8 mouse cellular contexts compared by ENCODE assay signal in the genomic region with DNA sequence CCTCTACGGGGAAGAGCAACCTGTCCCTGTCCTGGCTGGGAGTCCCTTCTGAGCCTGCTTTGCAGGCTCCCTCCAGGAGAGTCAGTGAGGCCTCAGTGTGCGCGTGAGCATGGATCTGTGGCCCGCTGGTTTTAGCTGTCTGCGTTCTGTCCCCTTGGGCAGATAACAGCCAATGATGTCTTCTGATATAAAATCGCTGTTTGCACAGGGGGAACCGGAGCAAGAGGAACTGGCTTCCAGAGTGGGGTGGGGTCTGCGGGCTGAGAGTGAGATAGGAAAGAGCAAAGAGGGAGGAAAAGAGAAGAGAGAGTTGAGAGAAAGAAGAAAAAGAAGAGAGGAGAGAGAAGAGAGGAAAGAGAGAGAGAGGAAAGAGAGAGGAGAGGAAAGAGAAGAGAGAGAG. TPM values are rescaled to one million over a fixed set of nuclear protein-coding genes. Genes with fewer than 3 reads are reported as not detected.
DNase-seq lines count a peak whose midpoint lies in the region; ATAC-seq and TF ChIP-seq lines count a peak whose summit lies in the region.

No protein-coding gene starts in this region.

- no peak for TF ChIP-seq POLR2A in bone marrow, adult 2 months (IDR thresholded peaks at IDR 0.05; ENCODE audit: borderline replicate concordance, control insufficient read depth, low read depth, low read length)

- H3K27ac ChIP-seq in heart, embryonic 15.5 days: no peak overlapping the region
- no peak overlapping the region for H3K27ac ChIP-seq in bone marrow, adult 2 months (ENCODE audit: control insufficient read depth, insufficient read depth, low read depth, low read length, poor library complexity)
- H3K27ac ChIP-seq in forebrain, embryonic 13.5 days: no peak overlapping the region
- H3K27ac ChIP-seq in liver, embryonic 12.5 days: 0 out of 2 replicates have a peak overlapping the region, but pooled peaks have one; percentile 48
- no peak overlapping the region for H3K27ac ChIP-seq in stomach, postnatal 0 days (replicated peaks)

- peaks cover 6% of the 10 kb centered on the region for H3K4me1 ChIP-seq in heart, embryonic 15.5 days (replicated peaks)
- H3K4me1 ChIP-seq in bone marrow, adult 2 months (ENCODE audit: control insufficient read depth, insufficient read depth, low read length): no peaks in the 10 kb centered on the region
- 0 out of 2 replicates have a peak, but pooled peaks cover 7% of the 10 kb centered on the region for H3K4me1 ChIP-seq in forebrain, embryonic 13.5 days
- H3K4me1 ChIP-seq in liver, embryonic 12.5 days: peaks cover 22% of the 10 kb centered on the region
- H3K4me1 ChIP-seq in stomach, postnatal 0 days (replicated peaks; ENCODE audit: control insufficient read depth, insufficient read depth): no peaks in the 10 kb centered on the region

- peaks cover 18% of the 10 kb centered on the region; the same call in 1 of the 2 replicates for H3K36me3 ChIP-seq in heart, embryonic 15.5 days
- H3K36me3 ChIP-seq in forebrain, embryonic 13.5 days (ENCODE audit: poor library complexity, severe bottlenecking): peaks cover 26% of the 10 kb centered on the region
- peaks cover 21% of the 10 kb centered on the region for H3K36me3 ChIP-seq in liver, embryonic 12.5 days
- H3K36me3 ChIP-seq in stomach, postnatal 0 days (ENCODE audit: control insufficient read depth, insufficient read depth, low read length): peaks cover 6% of the 10 kb centered on the region; the same call in 1 of the 2 replicates

- 16% methylated on average over 8 of the region's 8 CpGs for whole genome bisulfite sequencing in heart, embryonic 15.5 days
- WGBS in bone marrow, adult 2 months: 15% methylated on average over 8 of the region's 8 CpGs
- 30% methylated on average over 8 of the region's 8 CpGs for WGBS in forebrain, embryonic 13.5 days
- 10% methylated on average over 8 of the region's 8 CpGs for WGBS in liver, embryonic 12.5 days (ENCODE audit: insufficient replicate concordance)
- 17% methylated on average over 8 of the region's 8 CpGs for WGBS in stomach, postnatal 0 days

- H3K27me3 ChIP-seq in heart, embryonic 15.5 days: no peaks in the 10 kb centered on the region
- no peaks in the 10 kb centered on the region for H3K27me3 ChIP-seq in forebrain, embryonic 13.5 days
- H3K27me3 ChIP-seq in liver, embryonic 12.5 days (replicated peaks): no peaks in the 10 kb centered on the region
- no peaks in the 10 kb centered on the region for H3K27me3 ChIP-seq in stomach, postnatal 0 days (ENCODE audit: control insufficient read depth, insufficient read depth, low read length)

- peak overlapping the region; percentile 95 for H3K4me2 ChIP-seq in heart, embryonic 15.5 days
- H3K4me2 ChIP-seq in forebrain, embryonic 13.5 days: peak overlapping the region; percentile 96
- H3K4me2 ChIP-seq in liver, embryonic 12.5 days: peak overlapping the region; percentile 99
- H3K4me2 ChIP-seq in stomach, postnatal 0 days (replicated peaks; ENCODE audit: low read depth): peak overlapping the region; percentile 99

- intact Hi-C loops in left cerebral cortex, postnatal 4 days (cut with DNase I): loop anchor here (10.0 kb wide), 2 partner anchors 118 to 228 kb away; a partner anchor contains a TSS

- TF ChIP-seq EP300 in stomach, postnatal 0 days (optimal IDR thresholded peaks at IDR 0.05): no peak

- 0 out of 2 replicates have a peak, but pooled peaks cover 5% of the 10 kb centered on the region for H3K9me3 ChIP-seq in heart, embryonic 15.5 days (replicated peaks)
- H3K9me3 ChIP-seq in forebrain, embryonic 13.5 days (replicated peaks): no peaks in the 10 kb centered on the region
- peaks cover 9% of the 10 kb centered on the region; the same call in 1 of the 2 replicates for H3K9me3 ChIP-seq in liver, embryonic 12.5 days (replicated peaks)
- no peaks in the 10 kb centered on the region for H3K9me3 ChIP-seq in stomach, postnatal 0 days (ENCODE audit: control insufficient read depth, low read length)

- peak overlapping the region; percentile 69 for H3K9ac ChIP-seq in heart, embryonic 15.5 days
- H3K9ac ChIP-seq in forebrain, embryonic 13.5 days: peak overlapping the region; percentile 88
- peak overlapping the region; percentile 87 for H3K9ac ChIP-seq in liver, embryonic 12.5 days
- peak overlapping the region; percentile 75; the same call in 1 of the 2 replicates for H3K9ac ChIP-seq in stomach, postnatal 0 days (ENCODE audit: low read length)

- ATAC-seq in heart, embryonic 15.5 days (replicated peaks; ENCODE audit: insufficient number of reproducible peaks, insufficient read depth, low FRiP score, low read depth): no peak
- ATAC-seq in forebrain, embryonic 13.5 days: no peak
- ATAC-seq in liver, embryonic 12.5 days: peak; percentile 13; the same call in 1 of the 2 replicates
- no peak for ATAC-seq in stomach, postnatal 0 days (ENCODE audit: low FRiP score, low TSS enrichment)

- no peak for DNase-seq in heart, adult 18-20 months
- DNase-seq in stomach, postnatal 0 days (ENCODE audit: low spot score): no peak
- DNase-seq in left cerebral cortex, postnatal 4 days: no peak
- DNase-seq in kidney, adult 18-20 months: no peak

- no peak for TF ChIP-seq CTCF in bone marrow, adult 2 months (IDR thresholded peaks at IDR 0.05; ENCODE audit: control insufficient read depth, insufficient read depth, low read length)
- TF ChIP-seq CTCF in stomach, postnatal 0 days (IDR thresholded peaks at IDR 0.05; ENCODE audit: low read depth): no peak

- peak overlapping the region; percentile 92 for H3K4me3 ChIP-seq in heart, embryonic 15.5 days
- peak overlapping the region; percentile 76 for H3K4me3 ChIP-seq in bone marrow, adult 2 months (replicated peaks; ENCODE audit: control insufficient read depth, low read depth, low read length)
- peak overlapping the region; percentile 93 for H3K4me3 ChIP-seq in forebrain, embryonic 13.5 days
- peak overlapping the region; percentile 90 for H3K4me3 ChIP-seq in liver, embryonic 12.5 days
- H3K4me3 ChIP-seq in stomach, postnatal 0 days (ENCODE audit: low read depth, low read length): peak overlapping the region; percentile 82

RNA-seq across cellular contexts. Expression of a gene that starts 0.4 kb away (rescaled TPM):
- polyA plus RNA-seq in heart, embryonic 15.5 days (2015; fragmentation: Nextera tagmentation; extraction: Ambion mirVana): 29.5 and 30.3 TPM in 2 replicates
- total RNA-seq in heart, adult 18-20 months (2021): 10 to 100 TPM; 23.9 to 26.6 TPM
- polyA plus RNA-seq in bone marrow, adult 2 months (2011; ENCODE audit: insufficient read depth, insufficient read length, low replicate concordance, missing spikeins): 42.7 and 86.0 TPM in 2 replicates
- 66.5 and 73.2 TPM in 2 replicates for polyA plus RNA-seq in forebrain, embryonic 13.5 days (2015; fragmentation: Nextera tagmentation; extraction: Ambion mirVana)
- polyA plus RNA-seq in liver, embryonic 12.5 days (2016; fragmentation: Nextera tagmentation; extraction: Ambion mirVana): 24.6 and 25.8 TPM in 2 replicates
- polyA plus RNA-seq in stomach, postnatal 0 days (2015; fragmentation: Nextera tagmentation; extraction: Ambion mirVana): 35.0 and 37.5 TPM in 2 replicates
- 10 to 100 TPM; 23.1 to 25.5 TPM for total RNA-seq in left cerebral cortex, postnatal 4 days (2021)

RNA-seq across cellular contexts. Expression of a gene that starts 28.7 kb away (rescaled TPM):
- 15.9 and 21.0 TPM in 2 replicates for polyA plus RNA-seq in heart, embryonic 15.5 days (2015; fragmentation: Nextera tagmentation; extraction: Ambion mirVana)
- total RNA-seq in heart, adult 18-20 months (2021): 10 to 100 TPM; 69.3 to 72.8 TPM
- polyA plus RNA-seq in bone marrow, adult 2 months (2011; ENCODE audit: insufficient read depth, insufficient read length, low replicate concordance, missing spikeins): 48.0 and 58.4 TPM in 2 replicates
- polyA plus RNA-seq in forebrain, embryonic 13.5 days (2015; fragmentation: Nextera tagmentation; extraction: Ambion mirVana): 73.6 and 81.0 TPM in 2 replicates
- polyA plus RNA-seq in liver, embryonic 12.5 days (2016; fragmentation: Nextera tagmentation; extraction: Ambion mirVana): 12.6 and 13.7 TPM in 2 replicates
- polyA plus RNA-seq in stomach, postnatal 0 days (2015; fragmentation: Nextera tagmentation; extraction: Ambion mirVana): 21.1 and 24.6 TPM in 2 replicates
- total RNA-seq in left cerebral cortex, postnatal 4 days (2021): 100 to 1,000 TPM; 224 to 244 TPM

RNA-seq across cellular contexts. Expression of a gene that starts 43.6 kb away (rescaled TPM):
- 7.1 and 7.2 TPM in 2 replicates for polyA plus RNA-seq in heart, embryonic 15.5 days (2015; fragmentation: Nextera tagmentation; extraction: Ambion mirVana)
- 1 to 10 TPM; 2.7 to 3.5 TPM for total RNA-seq in heart, adult 18-20 months (2021)
- polyA plus RNA-seq in bone marrow, adult 2 months (2011; ENCODE audit: insufficient read depth, insufficient read length, low replicate concordance, missing spikeins): 0.50 and 0.72 TPM in 2 replicates
- polyA plus RNA-seq in forebrain, embryonic 13.5 days (2015; fragmentation: Nextera tagmentation; extraction: Ambion mirVana): 5.6 and 6.7 TPM in 2 replicates
- 1.3 and 1.5 TPM in 2 replicates for polyA plus RNA-seq in liver, embryonic 12.5 days (2016; fragmentation: Nextera tagmentation; extraction: Ambion mirVana)
- 1.1 and 1.2 TPM in 2 replicates for polyA plus RNA-seq in stomach, postnatal 0 days (2015; fragmentation: Nextera tagmentation; extraction: Ambion mirVana)
- total RNA-seq in left cerebral cortex, postnatal 4 days (2021): 10 to 100 TPM; 19.4 to 19.8 TPM

RNA-seq across cellular contexts. Expression of a gene that starts 58.4 kb away (rescaled TPM):
- 68.4 and 81.4 TPM in 2 replicates for polyA plus RNA-seq in heart, embryonic 15.5 days (2015; fragmentation: Nextera tagmentation; extraction: Ambion mirVana)
- 10 to 100 TPM; 52.6 to 56.0 TPM for total RNA-seq in heart, adult 18-20 months (2021)
- polyA plus RNA-seq in bone marrow, adult 2 months (2011; ENCODE audit: insufficient read depth, insufficient read length, low replicate concordance, missing spikeins): 20.9 and 31.6 TPM in 2 replicates
- 123 TPM in 2 replicates for polyA plus RNA-seq in forebrain, embryonic 13.5 days (2015; fragmentation: Nextera tagmentation; extraction: Ambion mirVana)
- polyA plus RNA-seq in liver, embryonic 12.5 days (2016; fragmentation: Nextera tagmentation; extraction: Ambion mirVana): 83.3 and 83.6 TPM in 2 replicates
- polyA plus RNA-seq in stomach, postnatal 0 days (2015; fragmentation: Nextera tagmentation; extraction: Ambion mirVana): 61.4 and 65.4 TPM in 2 replicates
- 100 to 1,000 TPM; 129 to 133 TPM for total RNA-seq in left cerebral cortex, postnatal 4 days (2021)
